Mouse (Mus musculus) forebrain, embryonic 11.5 days (tissue): ENCODE data around the gene Gm45234. TPM values are rescaled to one million over a fixed set of nuclear protein-coding genes. Genes with fewer than 3 reads are reported as not detected.
A peak's percentile ranks its signal among the peaks of the same experiment; 100 is the strongest.

Experiments
- ATAC-seq: fragments of 200-750 bp; cut with Nextera tagmentation; replicated peaks from 2 replicates; pipeline ENCODE4 v1.8.0; 2017; ENCODE audit warnings: moderate TSS enrichment; ENCODE audit not compliant: low FRiP score
- DNase-seq: peaks from one replicate; pipeline ENCODE4 v3.0.0-alpha.2; 2017; ENCODE audit warnings: low spot score
- H3K27ac ChIP-seq: fragments of 300-500 bp; sonication (generic); 2 replicates; pipeline ENCODE4 v1.5.1; 2014; ENCODE audit warnings: low read depth, low read length
- H3K27me3 ChIP-seq: fragments of 300-500 bp; sonication (generic); 2 replicates; pipeline ENCODE4 v1.6.1; 2014; ENCODE audit warnings: mild to moderate bottlenecking, low read length, mixed read lengths; ENCODE audit not compliant: control insufficient read depth, insufficient read depth
- H3K36me3 ChIP-seq: fragments of 300-500 bp; sonication (generic); 2 replicates; pipeline ENCODE4 v1.6.1; 2014; ENCODE audit warnings: mild to moderate bottlenecking, low read length, moderate library complexity, mixed read lengths; ENCODE audit not compliant: control insufficient read depth, insufficient read depth
- H3K4me1 ChIP-seq: fragments of 300-500 bp; sonication (generic); replicated peaks from 2 replicates; pipeline ENCODE4 v1.6.1; 2014; ENCODE audit warnings: low read length, mixed read lengths; ENCODE audit not compliant: control insufficient read depth, insufficient read depth
- H3K4me2 ChIP-seq: fragments of 300-500 bp; sonication (generic); 2 replicates; pipeline ENCODE4 v1.6.1; 2014; ENCODE audit warnings: low read depth, mild to moderate bottlenecking, low read length, moderate library complexity, mixed read lengths; ENCODE audit not compliant: severe bottlenecking
- H3K4me3 ChIP-seq: fragments of 300-500 bp; sonication (generic); 2 replicates; pipeline ENCODE4 v1.5.1; 2014; ENCODE audit warnings: low read depth, low read length
- H3K9ac ChIP-seq: fragments of 300-500 bp; sonication (generic); 2 replicates; pipeline ENCODE4 v1.6.1; 2014; ENCODE audit warnings: low read length
- H3K9me3 ChIP-seq: fragments of 300-500 bp; sonication (generic); 2 replicates; pipeline ENCODE4 v1.6.1; 2016; ENCODE audit warnings: low read length, mixed read lengths; ENCODE audit not compliant: control insufficient read depth
- WGBS: fragments of 180-500 bp; shearing (Covaris S2); extraction: QIAGEN DNeasy Blood & Tissue Kit; methylation state at CpG from one replicate; pipeline ENCODE4 v1.1.7; 2014; 5-methylcytosine and 5-hydroxymethylcytosine counted together
- polyA plus RNA-seq: library from polyadenylated mRNA; unstranded; fragments of >200 nt; fragmentation: Nextera tagmentation; extraction: Ambion mirVana; gene quantifications from 2 replicates; pipeline ENCODE4 v1.2.1, GENCODE M21; 2014

Gene Gm45234
- polyA plus RNA-seq, 1 experiment from 2014 or later = not detected

GRCm38 (mm10) chr6:124770013-124770412 is 14.2 kb upstream of the Gm45234 start:
- Histone ChIP-seq H3K9ac (0 out of 2 replicates have a peak overlapping the region, but pooled peaks have one; percentile 58), H3K27ac (no peak overlapping the region), H3K27me3 (peaks cover 4% of the 10 kb centered on the region; the same call in 1 of the 2 replicates), H3K4me2 (peak overlapping the region; percentile 80), H3K36me3 (no peaks in the 10 kb centered on the region), H3K9me3 (no peaks in the 10 kb centered on the region), H3K4me1 (peaks cover 5% of the 10 kb centered on the region; the same call in 1 of the 2 replicates), H3K4me3 (no peak overlapping the region)
- ATAC-seq = no peak
- DNase-seq = no peak
- WGBS = 74% methylated on average over 7 of the region's 7 CpGs

GRCm38 (mm10) chr6:124769101-124769765 is 13.4 kb upstream of the Gm45234 start, which contains the start of gene Eno2:
TSS of gene Eno2 (minus strand) at chr6:124769673.
- peak within 1 kb of the TSS; percentile 39 for H3K4me3 ChIP-seq
- under 1% methylated on average over 52 of the region's 54 CpGs for WGBS
- peak; percentile 83 for ATAC-seq
- H3K9me3 ChIP-seq = no peaks in the 10 kb centered on the region
- DNase-seq = peak; percentile 82
- peak within 1 kb of the TSS; percentile 58 for H3K9ac ChIP-seq
- no peak within 1 kb of the TSS for H3K27ac ChIP-seq
- no peaks in the 10 kb centered on the region for H3K36me3 ChIP-seq
- peaks cover 4% of the 10 kb centered on the region; the same call in 1 of the 2 replicates for H3K27me3 ChIP-seq
- peak within 1 kb of the TSS; percentile 80 for H3K4me2 ChIP-seq
- H3K4me1 ChIP-seq = peaks cover 5% of the 10 kb centered on the region; the same call in 1 of the 2 replicates

- Histone ChIP-seq H3K36me3 (no peaks in the 10 kb centered on the region), H3K4me2 (peak overlapping the region; percentile 80), H3K4me1 (peaks cover 5% of the 10 kb centered on the region; the same call in 1 of the 2 replicates), H3K27me3 (peaks cover 4% of the 10 kb centered on the region; the same call in 1 of the 2 replicates), H3K9me3 (no peaks in the 10 kb centered on the region), H3K27ac (no peak overlapping the region), H3K9ac (peak overlapping the region; percentile 58), H3K4me3 (peak overlapping the region; percentile 39)
- DNase-seq = no peak
- 5% methylated on average over 9 of the region's 9 CpGs for WGBS
- peak; percentile 6; the same call in 1 of the 2 replicates for ATAC-seq
Measured at GRCm38 (mm10) chr6:124768704-124769044, 12.9 kb upstream of the Gm45234 start.

GRCm38 (mm10) chr6:124767920-124768703 is 12.3 kb upstream of the Gm45234 start:
- H3K27me3 ChIP-seq = peaks cover 4% of the 10 kb centered on the region; the same call in 1 of the 2 replicates
- no peaks in the 10 kb centered on the region for H3K36me3 ChIP-seq
- peaks cover 5% of the 10 kb centered on the region; the same call in 1 of the 2 replicates for H3K4me1 ChIP-seq
- ATAC-seq (peak; percentile 38), DNase-seq (peak; percentile 58)
- no peak overlapping the region for H3K9ac ChIP-seq
- peak overlapping the region; percentile 80 for H3K4me2 ChIP-seq
- no peaks in the 10 kb centered on the region for H3K9me3 ChIP-seq
- WGBS = 21% methylated on average over 19 of the region's 19 CpGs
- no peak overlapping the region for H3K27ac ChIP-seq
- no peak overlapping the region for H3K4me3 ChIP-seq

- H3K36me3 ChIP-seq = no peaks in the 10 kb centered on the region
- peaks cover 4% of the 10 kb centered on the region; the same call in 1 of the 2 replicates for H3K27me3 ChIP-seq
- H3K4me2 ChIP-seq = no peak overlapping the region
- H3K4me1 ChIP-seq = peaks cover 5% of the 10 kb centered on the region; the same call in 1 of the 2 replicates
- H3K9ac ChIP-seq = no peak overlapping the region
- H3K27ac ChIP-seq = no peak overlapping the region
- H3K4me3 ChIP-seq = no peak overlapping the region
- H3K9me3 ChIP-seq = no peaks in the 10 kb centered on the region
- ATAC-seq = no peak
- 28% methylated on average over 4 of the region's 4 CpGs for WGBS
- DNase-seq = no peak
Measured at GRCm38 (mm10) chr6:124767536-124767919, 11.7 kb upstream of the Gm45234 start.

GRCm38 (mm10) chr6:124765951-124766350 is 10.1 kb upstream of the Gm45234 start:
- Histone ChIP-seq H3K36me3 (no peaks in the 10 kb centered on the region), H3K27ac (no peak overlapping the region), H3K9ac (no peak overlapping the region), H3K4me1 (peaks cover 5% of the 10 kb centered on the region; the same call in 1 of the 2 replicates), H3K27me3 (peaks cover 4% of the 10 kb centered on the region; the same call in 1 of the 2 replicates), H3K4me2 (no peak overlapping the region), H3K4me3 (no peak overlapping the region), H3K9me3 (no peaks in the 10 kb centered on the region)
- no peak for DNase-seq
- ATAC-seq = no peak
- 88% methylated on average over 7 of the region's 7 CpGs for WGBS

- H3K36me3 ChIP-seq = no peaks in the 10 kb centered on the region
- WGBS = 6% methylated on average over 5 of the region's 5 CpGs
- H3K27ac ChIP-seq = peak overlapping the region; percentile 94; the same call in 1 of the 2 replicates
- H3K9ac ChIP-seq = peak overlapping the region; percentile 2; the same call in 1 of the 2 replicates
- ATAC-seq (peak; percentile 23; the same call in 1 of the 2 replicates), DNase-seq (peak; percentile 90)
- peaks cover 28% of the 10 kb centered on the region for H3K4me1 ChIP-seq
- no peaks in the 10 kb centered on the region for H3K9me3 ChIP-seq
- H3K4me2 ChIP-seq = 0 out of 2 replicates have a peak overlapping the region, but pooled peaks have one; percentile 24
- no peak overlapping the region for H3K4me3 ChIP-seq
- no peaks in the 10 kb centered on the region for H3K27me3 ChIP-seq
Measured at GRCm38 (mm10) chr6:124759259-124759658, 3.4 kb upstream of the Gm45234 start.

GRCm38 (mm10) chr6:124758849-124759232 is 3.0 kb upstream of the Gm45234 start:
- ATAC-seq = no peak
- H3K36me3 ChIP-seq = no peaks in the 10 kb centered on the region
- peak overlapping the region; percentile 94 for H3K27ac ChIP-seq
- H3K9me3 ChIP-seq = no peaks in the 10 kb centered on the region
- WGBS = 55% methylated on average over 2 of the region's 2 CpGs
- H3K4me2 ChIP-seq = peak overlapping the region; percentile 24; the same call in 1 of the 2 replicates
- peak overlapping the region; percentile 2; the same call in 1 of the 2 replicates for H3K9ac ChIP-seq
- peaks cover 28% of the 10 kb centered on the region for H3K4me1 ChIP-seq
- no peak overlapping the region for H3K4me3 ChIP-seq
- no peak for DNase-seq
- no peaks in the 10 kb centered on the region for H3K27me3 ChIP-seq
